Mouse (Mus musculus) kidney, adult 9 months (tissue): ENCODE data around the gene Ctla4.

Experiments
- DNase-seq: peaks from one replicate; pipeline ENCODE4 v3.0.0; 2022

Ctla4 gene

GRCm38 (mm10) chr1:60886981-60887380 is at the start of gene Ctla4:
Gene Ctla4 (plus strand): TSS chr1:60887000.
- DNase-seq = no peak

GRCm38 (mm10) chr1:60839161-60839560 is 47.6 kb upstream of the Ctla4 start:
- DNase-seq = no peak

- no peak for DNase-seq
These were observed 41.3 kb upstream of the Ctla4 start for GRCm38 (mm10) chr1:60845318-60846060.

GRCm38 (mm10) chr1:60846616-60847275 is 40.1 kb upstream of the Ctla4 start:
- no peak for DNase-seq

- DNase-seq = no peak
These were observed 37.7 kb upstream of the Ctla4 start for GRCm38 (mm10) chr1:60849112-60849511.

GRCm38 (mm10) chr1:60849816-60850215 is 37.0 kb upstream of the Ctla4 start:
- DNase-seq = no peak

GRCm38 (mm10) chr1:60851041-60851781 is 35.6 kb upstream of the Ctla4 start:
- DNase-seq = no peak

- DNase-seq = no peak
These were observed 34.6 kb upstream of the Ctla4 start for GRCm38 (mm10) chr1:60852075-60852769.

- no peak for DNase-seq
These were observed 34.0 kb upstream of the Ctla4 start for GRCm38 (mm10) chr1:60852770-60853147.

- DNase-seq = no peak
These were observed 33.4 kb upstream of the Ctla4 start for GRCm38 (mm10) chr1:60853330-60853956.

GRCm38 (mm10) chr1:60853991-60854390 is 32.8 kb upstream of the Ctla4 start:
- DNase-seq = no peak

- DNase-seq = no peak
These were observed 29.2 kb upstream of the Ctla4 start for GRCm38 (mm10) chr1:60857351-60858220.

GRCm38 (mm10) chr1:60859159-60859558 is 27.6 kb upstream of the Ctla4 start:
- DNase-seq = no peak

GRCm38 (mm10) chr1:60859842-60860241 is 27.0 kb upstream of the Ctla4 start:
- DNase-seq = no peak

GRCm38 (mm10) chr1:60860357-60860946 is 26.3 kb upstream of the Ctla4 start:
- peak; percentile 33 for DNase-seq

- no peak for DNase-seq
These were observed 25.8 kb upstream of the Ctla4 start for GRCm38 (mm10) chr1:60860955-60861354.

GRCm38 (mm10) chr1:60861431-60861830 is 25.4 kb upstream of the Ctla4 start:
- DNase-seq = no peak

GRCm38 (mm10) chr1:60862510-60862909 is 24.3 kb upstream of the Ctla4 start:
- DNase-seq = no peak

GRCm38 (mm10) chr1:60862951-60863461 is 23.8 kb upstream of the Ctla4 start:
- peak; percentile 22 for DNase-seq

GRCm38 (mm10) chr1:60863701-60864100 is 23.1 kb upstream of the Ctla4 start:
- no peak for DNase-seq

GRCm38 (mm10) chr1:60865167-60865566 is 21.6 kb upstream of the Ctla4 start:
- DNase-seq = no peak
